Mouse (Mus musculus) lung, embryonic 16.5 days (tissue): ENCODE measurements at regions not wholly inside any gene's neighbourhood (a gene's known extent, or its start where the extent isn't known, plus 50 kb on each side); places are given as distances from the start of the nearest gene placed in this dataset.
A peak's percentile ranks its signal among the peaks of the same experiment; 100 is the strongest.

Experiments
- ATAC-seq: fragments of 200-750 bp; cut with Nextera tagmentation; 2 replicates; pipeline ENCODE4 v1.8.0; 2017; ENCODE audit warnings: low read depth, mild to moderate bottlenecking, moderate library complexity
- H3K27ac ChIP-seq: fragments of 300-500 bp; sonication (generic); 2 replicates; pipeline ENCODE4 v1.5.1; 2014; ENCODE audit warnings: mild to moderate bottlenecking, control low read depth, low read length
- H3K27me3 ChIP-seq: fragments of 300-500 bp; sonication (generic); 2 replicates; pipeline ENCODE4 v1.6.1; 2014; ENCODE audit warnings: low read depth, low read length, mixed read lengths; ENCODE audit not compliant: control insufficient read depth, insufficient read depth
- H3K36me3 ChIP-seq: fragments of 300-500 bp; sonication (generic); 2 replicates; pipeline ENCODE4 v1.6.1; 2014; ENCODE audit warnings: low read length; ENCODE audit not compliant: control insufficient read depth, insufficient read depth
- H3K4me1 ChIP-seq: fragments of 300-500 bp; sonication (generic); replicated peaks from 2 replicates; pipeline ENCODE4 v1.6.1; 2014; ENCODE audit warnings: low read length, mixed read lengths; ENCODE audit not compliant: control insufficient read depth, insufficient read depth
- H3K4me2 ChIP-seq: fragments of 300-500 bp; sonication (generic); 2 replicates; pipeline ENCODE4 v1.6.1; 2014; ENCODE audit warnings: low read depth, low read length, control low read depth
- H3K4me3 ChIP-seq: fragments of 300-500 bp; sonication (generic); 2 replicates; pipeline ENCODE4 v1.5.1; 2014; ENCODE audit warnings: mild to moderate bottlenecking, low read length, control low read depth
- H3K9ac ChIP-seq: fragments of 300-500 bp; sonication (generic); 2 replicates; pipeline ENCODE4 v1.6.1; 2014; ENCODE audit warnings: low read length, control low read depth
- H3K9me3 ChIP-seq: fragments of 300-500 bp; sonication (generic); 2 replicates; pipeline ENCODE4 v1.6.1; 2016; ENCODE audit warnings: low read length; ENCODE audit not compliant: control insufficient read depth
- WGBS: fragments of 180-500 bp; shearing (Covaris S2); extraction: QIAGEN DNeasy Blood & Tissue Kit; methylation state at CpG from one replicate; pipeline ENCODE4 v1.1.7; 2014; 5-methylcytosine and 5-hydroxymethylcytosine counted together

GRCm38 (mm10) chr3:149220304-149220951, 230.1 kb upstream of the Adgrl2 start:
- Histone ChIP-seq H3K27ac (no peak overlapping the region), H3K4me3 (no peak overlapping the region)
- WGBS, result 64% methylated on average over 8 of the region's 8 CpGs

GRCm38 (mm10) chr3:149219381-149220303, 229.3 kb upstream of the Adgrl2 start:
- Histone ChIP-seq H3K9ac (no peak overlapping the region), H3K27ac (peak overlapping the region; percentile 25; the same call in 1 of the 2 replicates), H3K36me3 (no peaks in the 10 kb centered on the region), H3K4me3 (no peak overlapping the region), H3K4me1 (peaks cover 32% of the 10 kb centered on the region), H3K9me3 (no peaks in the 10 kb centered on the region), H3K4me2 (no peak overlapping the region), H3K27me3 (no peaks in the 10 kb centered on the region)
- 51% methylated on average over 14 of the region's 14 CpGs for WGBS
- ATAC-seq, result no peak

More at GRCm38 (mm10) chr3:149220304-149220951, 230.1 kb upstream of the Adgrl2 start:
- Histone ChIP-seq H3K9ac (no peak overlapping the region), H3K4me2 (no peak overlapping the region), H3K4me1 (peaks cover 32% of the 10 kb centered on the region), H3K27me3 (no peaks in the 10 kb centered on the region), H3K9me3 (no peaks in the 10 kb centered on the region), H3K36me3 (no peaks in the 10 kb centered on the region)
- ATAC-seq, result no peak

GRCm38 (mm10) chr3:149217916-149218803, 227.8 kb upstream of the Adgrl2 start:
- Histone ChIP-seq H3K4me1 (peaks cover 28% of the 10 kb centered on the region), H3K4me2 (no peak overlapping the region), H3K9ac (no peak overlapping the region), H3K36me3 (no peaks in the 10 kb centered on the region), H3K9me3 (no peaks in the 10 kb centered on the region), H3K4me3 (no peak overlapping the region), H3K27ac (no peak overlapping the region), H3K27me3 (no peaks in the 10 kb centered on the region)
- no peak for ATAC-seq
- 67% methylated on average over 9 of the region's 9 CpGs for WGBS

- no peaks in the 10 kb centered on the region for H3K27me3 ChIP-seq
- WGBS, result 59% methylated on average over 10 of the region's 11 CpGs
- H3K9ac ChIP-seq, result no peak overlapping the region
- H3K4me2 ChIP-seq, result no peak overlapping the region
- ATAC-seq, result no peak
- peaks cover 28% of the 10 kb centered on the region for H3K4me1 ChIP-seq
- H3K36me3 ChIP-seq, result no peaks in the 10 kb centered on the region
- H3K27ac ChIP-seq, result no peak overlapping the region
- no peak overlapping the region for H3K4me3 ChIP-seq
- H3K9me3 ChIP-seq, result no peaks in the 10 kb centered on the region
Observed at GRCm38 (mm10) chr3:149216759-149217400, 226.5 kb upstream of the Adgrl2 start.

GRCm38 (mm10) chr3:149215691-149216090, 225.3 kb upstream of the Adgrl2 start:
- no peaks in the 10 kb centered on the region for H3K36me3 ChIP-seq
- peaks cover 26% of the 10 kb centered on the region for H3K4me1 ChIP-seq
- no peak overlapping the region for H3K9ac ChIP-seq
- H3K4me2 ChIP-seq, result no peak overlapping the region
- H3K27ac ChIP-seq, result no peak overlapping the region
- 46% methylated on average over 2 of the region's 2 CpGs for WGBS
- no peaks in the 10 kb centered on the region for H3K27me3 ChIP-seq
- H3K9me3 ChIP-seq, result no peaks in the 10 kb centered on the region
- peak; percentile 94 for ATAC-seq
- no peak overlapping the region for H3K4me3 ChIP-seq

- 80% methylated on average over 7 of the region's 7 CpGs for WGBS
- H3K4me1 ChIP-seq, result peaks cover 6% of the 10 kb centered on the region; the same call in 1 of the 2 replicates
- no peaks in the 10 kb centered on the region for H3K9me3 ChIP-seq
- H3K36me3 ChIP-seq, result no peaks in the 10 kb centered on the region
- no peak overlapping the region for H3K9ac ChIP-seq
- H3K27ac ChIP-seq, result no peak overlapping the region
- H3K4me3 ChIP-seq, result no peak overlapping the region
- no peak overlapping the region for H3K4me2 ChIP-seq
- no peaks in the 10 kb centered on the region for H3K27me3 ChIP-seq
- ATAC-seq, result no peak
Observed at GRCm38 (mm10) chr3:149211909-149212308, 221.6 kb upstream of the Adgrl2 start.

GRCm38 (mm10) chr3:149209260-149209659, 218.9 kb upstream of the Adgrl2 start:
- H3K36me3 ChIP-seq, result no peaks in the 10 kb centered on the region
- ATAC-seq, result no peak
- no peaks in the 10 kb centered on the region for H3K9me3 ChIP-seq
- no peak overlapping the region for H3K27ac ChIP-seq
- H3K4me2 ChIP-seq, result no peak overlapping the region
- H3K4me1 ChIP-seq, result no peaks in the 10 kb centered on the region
- H3K4me3 ChIP-seq, result no peak overlapping the region
- no peaks in the 10 kb centered on the region for H3K27me3 ChIP-seq
- 81% methylated on average over 2 of the region's 2 CpGs for WGBS
- H3K9ac ChIP-seq, result no peak overlapping the region

GRCm38 (mm10) chr3:149203451-149203850, 213.1 kb upstream of the Adgrl2 start:
- Histone ChIP-seq H3K9ac (no peak overlapping the region), H3K4me1 (no peaks in the 10 kb centered on the region), H3K4me2 (no peak overlapping the region), H3K4me3 (no peak overlapping the region), H3K36me3 (no peaks in the 10 kb centered on the region), H3K27ac (peak overlapping the region; percentile 61), H3K27me3 (no peaks in the 10 kb centered on the region), H3K9me3 (no peaks in the 10 kb centered on the region)
- ATAC-seq, result peak; percentile 47; the same call in 1 of the 2 replicates
- WGBS, result 59% methylated on average over 5 of the region's 5 CpGs
